In genomic region chr13:40652916-40653315, GRCm38 (mm10) we compare ENCODE assay signal across 22 mouse cellular contexts.
"Had no signal": no experiment of that assay in that cellular context is flagged by ENCODE, and none has a peak within 500 bp of the region (broad histone marks: within the 10 kb centered on the region; RNA-seq: fewer than 3 reads in every experiment).

No protein-coding gene starts in this region.

- H3K4me1 ChIP-seq: liver, embryonic 13.5 days had no signal

- H3K9ac ChIP-seq: heart, embryonic 12.5 days; hindbrain, embryonic 12.5 days; hindbrain, embryonic 14.5 days; intestine, embryonic 15.5 days; limb, embryonic 12.5 days; liver, embryonic 13.5 days had no signal

- DNase-seq: gastrocnemius, adult 2 months; gastrocnemius, postnatal 10 days; gastrocnemius, postnatal 25 days; heart, postnatal 10 days; heart, postnatal 4 days; kidney, adult 18-20 months; kidney, adult 8-10 months; kidney, postnatal 10 days; kidney, postnatal 25 days; kidney, postnatal 4 days; liver; liver, embryonic 13.5 days had no signal

- H3K27me3 ChIP-seq: hindbrain, embryonic 12.5 days; intestine, embryonic 15.5 days; liver, embryonic 13.5 days had no signal

- H3K36me3 ChIP-seq: heart, embryonic 10.5 days; heart, embryonic 12.5 days; hindbrain, embryonic 10.5 days; hindbrain, embryonic 12.5 days; intestine, embryonic 15.5 days; limb, embryonic 10.5 days; limb, embryonic 12.5 days; liver, embryonic 13.5 days had no signal

- H3K4me3 ChIP-seq: gastrocnemius, adult 2 months; heart, embryonic 10.5 days; heart, embryonic 12.5 days; hindbrain, embryonic 10.5 days; hindbrain, embryonic 12.5 days; intestine, embryonic 15.5 days; layer of hippocampus, adult 2 months; left cerebral cortex, adult 2 months; limb, embryonic 10.5 days; limb, embryonic 12.5 days; liver, embryonic 13.5 days had no signal

- H3K27ac ChIP-seq: gastrocnemius, adult 2 months; heart, embryonic 10.5 days; hindbrain, embryonic 10.5 days; hindbrain, embryonic 12.5 days; hindbrain, embryonic 14.5 days; intestine, embryonic 15.5 days; layer of hippocampus, adult 2 months; left cerebral cortex, adult 2 months; limb, embryonic 10.5 days; limb, embryonic 12.5 days; liver, embryonic 13.5 days had no signal
